Mouse (Mus musculus): ENCODE results near the gene Bag5. TPM values are rescaled to one million over a fixed set of nuclear protein-coding genes. Genes with fewer than 3 reads are reported as not detected.

Bag5 gene
- polyA plus RNA-seq, 1 experiment from 2014 or later = 68.1 TPM

- WGBS = 77% methylated on average over 2 of the region's 2 CpGs
- H3K4me2 ChIP-seq (ENCODE audit: low read depth, low read length) = no peak overlapping the region
- no peaks in the 10 kb centered on the region for H3K27me3 ChIP-seq (ENCODE audit: control insufficient read depth, insufficient read depth, low read length)
- no peak overlapping the region for H3K9ac ChIP-seq (replicated peaks; ENCODE audit: low read depth, low read length)
- no peak overlapping the region for H3K4me3 ChIP-seq (ENCODE audit: low read depth, low read length)
- H3K4me1 ChIP-seq (ENCODE audit: control insufficient read depth, insufficient read depth, low read length) = peaks cover 8% of the 10 kb centered on the region
- no peaks in the 10 kb centered on the region for H3K9me3 ChIP-seq (ENCODE audit: control insufficient read depth, low read length)
- no peak overlapping the region for H3K27ac ChIP-seq (ENCODE audit: low read depth, low read length)
- no peaks in the 10 kb centered on the region for H3K36me3 ChIP-seq (ENCODE audit: control insufficient read depth, insufficient read depth, low read length)
- no peak for ATAC-seq (ENCODE audit: low read depth)
These were observed 42.2 kb upstream of the Bag5 start for GRCm38 (mm10) chr12:111755231-111755630.

- Histone ChIP-seq H3K4me1 (ENCODE audit: control insufficient read depth, insufficient read depth, low read length) (0 out of 2 replicates have a peak, but pooled peaks cover 5% of the 10 kb centered on the region), H3K36me3 (ENCODE audit: control insufficient read depth, insufficient read depth, low read length) (no peaks in the 10 kb centered on the region), H3K27ac (ENCODE audit: low read depth, low read length) (no peak overlapping the region), H3K27me3 (ENCODE audit: control insufficient read depth, insufficient read depth, low read length) (no peaks in the 10 kb centered on the region), H3K9ac (replicated peaks; ENCODE audit: low read depth, low read length) (no peak overlapping the region), H3K9me3 (ENCODE audit: control insufficient read depth, low read length) (no peaks in the 10 kb centered on the region), H3K4me3 (ENCODE audit: low read depth, low read length) (no peak overlapping the region), H3K4me2 (ENCODE audit: low read depth, low read length) (no peak overlapping the region)
- no peak for ATAC-seq (ENCODE audit: low read depth)
These were observed 41.7 kb upstream of the Bag5 start for GRCm38 (mm10) chr12:111754710-111755109.

GRCm38 (mm10) chr12:111753347-111753746 is 40.3 kb upstream of the Bag5 start:
- no peak overlapping the region for H3K4me2 ChIP-seq (ENCODE audit: low read depth, low read length)
- H3K27me3 ChIP-seq (ENCODE audit: control insufficient read depth, insufficient read depth, low read length) = no peaks in the 10 kb centered on the region
- H3K9me3 ChIP-seq (ENCODE audit: control insufficient read depth, low read length) = no peaks in the 10 kb centered on the region
- H3K4me1 ChIP-seq (ENCODE audit: control insufficient read depth, insufficient read depth, low read length) = 0 out of 2 replicates have a peak, but pooled peaks cover 5% of the 10 kb centered on the region
- no peak overlapping the region for H3K4me3 ChIP-seq (ENCODE audit: low read depth, low read length)
- H3K9ac ChIP-seq (replicated peaks; ENCODE audit: low read depth, low read length) = no peak overlapping the region
- ATAC-seq (ENCODE audit: low read depth) = no peak
- H3K36me3 ChIP-seq (ENCODE audit: control insufficient read depth, insufficient read depth, low read length) = no peaks in the 10 kb centered on the region
- no peak overlapping the region for H3K27ac ChIP-seq (ENCODE audit: low read depth, low read length)
- 78% methylated on average over 9 of the region's 9 CpGs for WGBS

- H3K27ac ChIP-seq (ENCODE audit: low read depth, low read length) = no peak overlapping the region
- no peaks in the 10 kb centered on the region for H3K27me3 ChIP-seq (ENCODE audit: control insufficient read depth, insufficient read depth, low read length)
- H3K36me3 ChIP-seq (ENCODE audit: control insufficient read depth, insufficient read depth, low read length) = no peaks in the 10 kb centered on the region
- no peak for ATAC-seq (ENCODE audit: low read depth)
- H3K4me3 ChIP-seq (ENCODE audit: low read depth, low read length) = no peak overlapping the region
- WGBS = 94% methylated on average over 6 of the region's 6 CpGs
- H3K4me1 ChIP-seq (ENCODE audit: control insufficient read depth, insufficient read depth, low read length) = no peaks in the 10 kb centered on the region
- no peaks in the 10 kb centered on the region for H3K9me3 ChIP-seq (ENCODE audit: control insufficient read depth, low read length)
- no peak overlapping the region for H3K9ac ChIP-seq (replicated peaks; ENCODE audit: low read depth, low read length)
- H3K4me2 ChIP-seq (ENCODE audit: low read depth, low read length) = no peak overlapping the region
These were observed 39.4 kb upstream of the Bag5 start for GRCm38 (mm10) chr12:111752491-111752890.

GRCm38 (mm10) chr12:111750739-111751138 is 37.7 kb upstream of the Bag5 start:
- no peaks in the 10 kb centered on the region for H3K27me3 ChIP-seq (ENCODE audit: control insufficient read depth, insufficient read depth, low read length)
- WGBS = 98% methylated on average over 3 of the region's 3 CpGs

GRCm38 (mm10) chr12:111747421-111747820 is 34.4 kb upstream of the Bag5 start:
- Histone ChIP-seq H3K4me2 (ENCODE audit: low read depth, low read length) (no peak overlapping the region), H3K27ac (ENCODE audit: low read depth, low read length) (no peak overlapping the region), H3K9ac (replicated peaks; ENCODE audit: low read depth, low read length) (no peak overlapping the region), H3K4me1 (ENCODE audit: control insufficient read depth, insufficient read depth, low read length) (no peaks in the 10 kb centered on the region), H3K4me3 (ENCODE audit: low read depth, low read length) (no peak overlapping the region), H3K36me3 (ENCODE audit: control insufficient read depth, insufficient read depth, low read length) (no peaks in the 10 kb centered on the region), H3K27me3 (ENCODE audit: control insufficient read depth, insufficient read depth, low read length) (no peaks in the 10 kb centered on the region), H3K9me3 (ENCODE audit: control insufficient read depth, low read length) (no peaks in the 10 kb centered on the region)
- ATAC-seq (ENCODE audit: low read depth) = no peak
- 80% methylated on average over 7 of the region's 7 CpGs for WGBS

More at GRCm38 (mm10) chr12:111750739-111751138, 37.7 kb upstream of the Bag5 start:
- Histone ChIP-seq H3K9ac (replicated peaks; ENCODE audit: low read depth, low read length) (no peak overlapping the region), H3K4me2 (ENCODE audit: low read depth, low read length) (no peak overlapping the region), H3K4me3 (ENCODE audit: low read depth, low read length) (no peak overlapping the region), H3K9me3 (ENCODE audit: control insufficient read depth, low read length) (no peaks in the 10 kb centered on the region), H3K27ac (ENCODE audit: low read depth, low read length) (no peak overlapping the region), H3K36me3 (ENCODE audit: control insufficient read depth, insufficient read depth, low read length) (no peaks in the 10 kb centered on the region), H3K4me1 (ENCODE audit: control insufficient read depth, insufficient read depth, low read length) (no peaks in the 10 kb centered on the region)
- ATAC-seq (ENCODE audit: low read depth) = no peak

GRCm38 (mm10) chr12:111746091-111746490 is 33.0 kb upstream of the Bag5 start:
- H3K4me2 ChIP-seq (ENCODE audit: low read depth, low read length) = no peak overlapping the region
- peak; percentile 76; the same call in 1 of the 2 replicates for ATAC-seq (ENCODE audit: low read depth)
- no peaks in the 10 kb centered on the region for H3K36me3 ChIP-seq (ENCODE audit: control insufficient read depth, insufficient read depth, low read length)
- 68% methylated on average over 5 of the region's 5 CpGs for WGBS
- H3K9ac ChIP-seq (replicated peaks; ENCODE audit: low read depth, low read length) = no peak overlapping the region
- no peaks in the 10 kb centered on the region for H3K4me1 ChIP-seq (ENCODE audit: control insufficient read depth, insufficient read depth, low read length)
- no peak overlapping the region for H3K4me3 ChIP-seq (ENCODE audit: low read depth, low read length)
- no peak overlapping the region; the same call in 1 of the 2 replicates for H3K27ac ChIP-seq (ENCODE audit: low read depth, low read length)
- no peaks in the 10 kb centered on the region for H3K27me3 ChIP-seq (ENCODE audit: control insufficient read depth, insufficient read depth, low read length)
- no peaks in the 10 kb centered on the region for H3K9me3 ChIP-seq (ENCODE audit: control insufficient read depth, low read length)

GRCm38 (mm10) chr12:111745274-111745673 is 32.2 kb upstream of the Bag5 start:
- H3K9ac ChIP-seq (replicated peaks; ENCODE audit: low read depth, low read length) = no peak overlapping the region
- WGBS = 67% methylated on average over 6 of the region's 6 CpGs
- no peak overlapping the region for H3K4me3 ChIP-seq (ENCODE audit: low read depth, low read length)
- ATAC-seq (ENCODE audit: low read depth) = no peak
- H3K27me3 ChIP-seq (ENCODE audit: control insufficient read depth, insufficient read depth, low read length) = no peaks in the 10 kb centered on the region
- no peak overlapping the region for H3K27ac ChIP-seq (ENCODE audit: low read depth, low read length)
- H3K36me3 ChIP-seq (ENCODE audit: control insufficient read depth, insufficient read depth, low read length) = no peaks in the 10 kb centered on the region
- no peak overlapping the region for H3K4me2 ChIP-seq (ENCODE audit: low read depth, low read length)
- no peaks in the 10 kb centered on the region for H3K9me3 ChIP-seq (ENCODE audit: control insufficient read depth, low read length)
- no peaks in the 10 kb centered on the region for H3K4me1 ChIP-seq (ENCODE audit: control insufficient read depth, insufficient read depth, low read length)

- Histone ChIP-seq H3K9me3 (ENCODE audit: control insufficient read depth, low read length) (no peaks in the 10 kb centered on the region), H3K27me3 (ENCODE audit: control insufficient read depth, insufficient read depth, low read length) (no peaks in the 10 kb centered on the region), H3K36me3 (ENCODE audit: control insufficient read depth, insufficient read depth, low read length) (no peaks in the 10 kb centered on the region), H3K9ac (replicated peaks; ENCODE audit: low read depth, low read length) (no peak overlapping the region), H3K4me3 (ENCODE audit: low read depth, low read length) (no peak overlapping the region), H3K4me2 (ENCODE audit: low read depth, low read length) (no peak overlapping the region), H3K27ac (ENCODE audit: low read depth, low read length) (no peak overlapping the region), H3K4me1 (ENCODE audit: control insufficient read depth, insufficient read depth, low read length) (no peaks in the 10 kb centered on the region)
- 70% methylated on average over 11 of the region's 11 CpGs for WGBS
- no peak for ATAC-seq (ENCODE audit: low read depth)
These were observed 30.9 kb upstream of the Bag5 start for GRCm38 (mm10) chr12:111743981-111744423.

Data from neural tube, embryonic 14.5 days (tissue).